Mouse (Mus musculus) heart, postnatal 25 days (tissue): ENCODE results near the gene Ifi27. TPM values are rescaled to one million over a fixed set of nuclear protein-coding genes. Genes with fewer than 3 reads are reported as not detected.
"Not testable (repeated sequence)": the region's sequence is repeated elsewhere in the genome, so short reads cannot be mapped to it uniquely, and the experiment has no call there.

Experiments used
- DNase-seq: peaks from one replicate; pipeline ENCODE4 v3.0.0; 2022; ENCODE audit warnings: low spot score
- intact Hi-C: fragments of 180-260 bp; cut with DNase I; formaldehyde crosslinking; loops from one replicate; pipeline ENCODE4 v1.15.1; 2025
- total RNA-seq, 2 experiments: library from RNA; stranded (reverse); gene quantifications; 2 replicates each; pipeline ENCODE4 v1.2.3; 2021

The Ifi27 gene
- total RNA-seq, 2 experiments from 2014 or later: 56.3 to 68.1 TPM

DNA sequence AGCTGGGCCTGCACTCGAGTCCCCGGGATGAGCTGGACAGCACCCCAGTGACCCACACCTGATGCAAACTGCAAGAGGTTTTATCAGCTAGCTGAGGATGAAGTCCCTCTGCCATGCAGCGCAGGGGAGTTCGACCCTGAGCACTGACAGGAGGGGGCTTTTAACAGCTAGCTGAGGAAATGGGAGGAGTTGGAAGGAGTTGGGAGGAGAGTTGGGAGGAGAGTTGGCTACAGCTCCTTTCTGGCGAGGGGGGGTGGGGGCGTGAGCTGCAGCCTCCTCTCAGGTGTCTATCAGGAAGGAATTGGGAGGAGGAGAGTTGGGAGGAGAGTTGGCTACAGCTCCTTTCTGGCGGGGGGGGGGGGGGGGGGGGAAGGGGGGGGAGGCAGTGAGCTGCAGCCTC, 10.2 kb downstream of the Ifi27 start:
- intact Hi-C loops, DNase-seq: not testable (repeated sequence)

DNA sequence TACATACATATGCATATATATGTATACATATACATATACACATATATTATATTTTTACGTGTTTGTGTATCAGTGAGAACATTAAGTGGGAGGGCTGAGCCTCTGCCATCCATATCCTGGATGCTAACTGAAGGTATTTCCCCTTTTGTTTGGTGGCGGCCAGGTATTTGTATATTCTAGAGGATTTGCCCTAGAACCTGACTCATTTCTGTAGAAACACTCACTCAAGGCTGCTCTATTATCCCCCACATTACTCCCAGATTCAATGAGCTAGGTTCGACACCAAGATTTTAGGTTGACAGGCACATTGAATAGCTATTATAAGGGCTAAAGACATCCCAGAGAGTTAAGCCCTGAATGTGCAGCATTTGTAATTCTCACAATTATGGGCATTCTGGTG, 11.0 kb downstream of the Ifi27 start:
- intact Hi-C loops: loop anchor here (5.0 kb wide), 1 partner anchor 37 kb away; no protein-coding TSS in a partner anchor
- no peak for DNase-seq

DNA sequence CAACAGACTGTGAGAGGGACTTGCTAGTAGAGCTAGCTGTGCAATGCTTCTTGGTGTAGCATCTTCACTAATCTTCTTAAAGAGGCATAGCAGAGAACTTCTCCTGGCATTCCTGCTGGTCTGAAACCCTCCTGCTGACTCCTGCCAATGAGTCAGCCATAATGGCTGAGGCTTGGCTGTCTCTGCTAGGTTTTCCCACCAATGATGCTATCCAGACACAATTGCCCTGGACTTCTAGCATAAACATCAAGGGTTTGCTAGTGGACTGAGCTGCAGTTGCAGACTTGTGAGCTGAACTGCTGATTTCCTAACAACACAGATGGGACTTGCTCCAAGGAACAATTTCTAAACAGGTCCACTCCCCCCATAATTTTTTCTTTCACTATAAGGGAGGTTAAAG, 19.4 kb downstream of the Ifi27 start:
- intact Hi-C loops: no loop called here
- DNase-seq: no peak

DNA sequence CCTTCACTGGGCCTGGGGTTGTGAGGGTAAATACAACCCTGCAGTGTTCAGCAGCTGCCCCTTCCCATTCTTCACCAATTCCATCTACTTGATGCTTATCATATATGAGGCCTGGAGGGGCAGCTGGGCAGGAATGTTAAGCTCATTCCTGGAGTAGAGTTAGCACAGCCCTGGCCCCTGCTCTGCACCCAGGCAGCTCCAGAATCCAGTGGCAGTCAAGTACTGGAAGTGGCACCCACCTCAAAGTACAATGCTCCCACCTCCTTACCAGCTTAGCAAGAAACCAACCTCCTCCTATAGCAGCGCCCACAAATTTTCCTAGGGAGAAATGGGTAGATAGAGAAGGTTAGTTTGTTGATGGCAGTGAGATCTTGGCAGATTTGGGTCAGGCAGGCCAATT, 22.7 kb downstream of the Ifi27 start:
- DNase-seq, intact Hi-C loops: not testable (repeated sequence)

DNA sequence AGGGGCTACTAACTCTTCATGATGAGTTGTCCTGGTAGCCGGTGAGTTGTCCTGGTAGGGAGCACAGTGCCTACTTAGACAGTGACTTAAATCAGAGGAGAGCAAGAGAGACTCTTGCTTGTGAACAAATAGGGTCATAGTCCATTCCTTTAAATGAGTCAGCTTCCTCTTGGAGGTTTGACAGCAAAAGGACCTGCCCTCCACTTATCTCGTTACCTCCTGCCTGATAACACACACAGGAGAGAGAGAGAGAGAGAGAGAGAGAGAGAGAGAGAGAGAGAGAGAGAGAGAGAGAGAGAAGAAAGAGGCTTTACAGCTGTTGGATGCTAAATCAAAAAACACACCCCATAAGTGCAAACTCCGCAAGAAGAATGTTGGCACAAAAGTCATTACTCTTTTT, 23.1 kb downstream of the Ifi27 start, which contains the start of gene Ifi27l2b:
Gene Ifi27l2b (minus strand): TSS at position 84 of the 400 bp plus-strand sequence.
- intact Hi-C loops: no loop called here
- DNase-seq: no peak

DNA sequence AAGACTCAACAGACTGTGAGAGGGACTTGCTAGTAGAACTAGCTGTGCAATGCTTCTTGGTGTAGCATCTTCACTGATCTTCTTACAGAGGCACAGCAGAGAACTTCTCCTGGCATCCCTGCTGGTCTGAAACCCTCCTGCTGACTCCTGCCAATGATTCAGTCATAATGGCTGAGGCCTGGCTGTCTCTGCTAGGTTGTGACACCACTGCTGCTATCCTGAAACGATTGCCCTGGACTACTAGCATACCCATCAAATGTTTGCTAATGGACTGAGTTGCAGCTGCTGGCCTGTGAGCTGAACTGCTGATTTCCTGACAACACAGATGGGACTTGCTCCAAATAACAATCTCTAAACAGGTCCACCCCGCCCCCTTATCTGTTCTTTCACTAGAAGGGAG, 40.5 kb downstream of the Ifi27 start:
- no peak for DNase-seq
- intact Hi-C loops: no loop called here

DNA sequence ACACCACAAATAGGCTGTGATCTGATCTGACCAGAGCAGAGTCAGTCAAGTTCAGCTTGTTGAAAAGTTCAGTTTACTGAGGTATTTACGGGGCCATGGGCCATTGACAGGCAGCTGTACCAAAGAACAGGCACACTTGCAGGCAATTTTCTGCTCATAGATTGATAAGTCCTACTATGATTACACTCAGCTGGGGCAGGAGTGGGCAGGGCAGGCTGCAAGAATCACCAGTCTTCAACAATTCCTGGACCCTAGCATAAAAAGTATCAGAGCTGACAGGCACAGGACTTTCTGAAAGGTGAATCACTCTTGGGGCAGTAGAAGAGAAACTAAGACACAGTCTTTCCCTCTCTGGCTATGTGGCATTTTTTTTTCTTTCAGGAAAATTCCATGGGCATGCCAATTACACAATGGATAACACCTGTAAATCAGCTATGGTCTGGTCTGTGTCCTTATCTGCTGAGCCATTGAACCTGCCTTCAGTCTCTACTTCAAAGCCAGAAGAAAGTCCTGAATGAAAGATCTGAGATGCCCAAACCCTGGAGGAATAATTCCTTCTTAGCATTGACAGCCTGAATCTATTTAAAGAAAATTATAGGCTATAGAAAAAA, 42.9 kb downstream of the Ifi27 start:
- intact Hi-C loops: no loop called here
- no peak for DNase-seq

DNA sequence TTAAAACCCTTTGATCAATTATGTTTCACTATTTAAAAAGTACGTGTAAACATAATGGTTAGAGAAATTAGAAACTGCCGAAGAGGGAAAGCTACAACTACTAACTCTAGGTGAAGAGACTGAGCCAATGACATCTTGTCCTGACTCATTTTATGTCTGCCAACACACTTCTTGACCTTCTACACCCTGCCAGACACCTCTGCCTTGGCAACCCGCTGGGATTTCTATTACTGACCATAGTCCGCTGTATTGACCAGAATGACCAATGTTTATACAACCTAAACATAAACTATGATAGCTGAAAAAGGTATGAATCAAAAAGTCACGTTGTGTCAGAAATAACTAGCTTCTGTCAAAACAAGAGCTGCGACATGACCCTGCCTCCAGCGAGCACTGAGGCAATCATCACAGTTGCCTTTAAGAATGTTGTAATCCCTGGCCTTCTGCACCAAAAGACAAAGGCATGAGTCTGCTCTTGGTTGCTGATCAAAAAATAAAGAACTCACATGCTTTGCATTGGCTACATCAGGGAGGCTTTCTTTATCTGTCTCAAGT, 43.5 kb downstream of the Ifi27 start:
- intact Hi-C loops: no loop called here
- DNase-seq: no peak

DNA sequence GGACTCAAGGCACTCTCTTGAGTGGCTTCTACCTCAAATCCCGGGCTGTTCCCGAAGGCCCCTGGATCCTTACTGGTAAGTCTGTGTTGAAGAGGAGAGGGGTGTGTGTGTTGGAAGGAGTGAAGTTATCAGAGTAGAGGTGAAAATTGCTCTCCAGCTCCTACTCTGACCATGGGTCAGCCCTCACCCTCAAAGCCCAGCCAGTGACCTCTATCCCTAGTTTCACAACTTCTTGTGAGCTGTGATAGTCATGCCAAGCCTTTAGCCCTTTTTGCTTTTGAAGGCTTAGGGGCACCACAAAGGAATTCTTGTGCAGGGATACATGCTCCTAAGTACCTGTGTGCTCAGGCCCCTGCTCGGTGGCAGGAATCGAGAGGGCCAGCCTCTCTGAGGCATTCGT, 47.7 kb downstream of the Ifi27 start:
- intact Hi-C loops: loop anchor here (5.0 kb wide), 1 partner anchor 34 kb away; no protein-coding TSS in a partner anchor
- DNase-seq: no peak

DNA sequence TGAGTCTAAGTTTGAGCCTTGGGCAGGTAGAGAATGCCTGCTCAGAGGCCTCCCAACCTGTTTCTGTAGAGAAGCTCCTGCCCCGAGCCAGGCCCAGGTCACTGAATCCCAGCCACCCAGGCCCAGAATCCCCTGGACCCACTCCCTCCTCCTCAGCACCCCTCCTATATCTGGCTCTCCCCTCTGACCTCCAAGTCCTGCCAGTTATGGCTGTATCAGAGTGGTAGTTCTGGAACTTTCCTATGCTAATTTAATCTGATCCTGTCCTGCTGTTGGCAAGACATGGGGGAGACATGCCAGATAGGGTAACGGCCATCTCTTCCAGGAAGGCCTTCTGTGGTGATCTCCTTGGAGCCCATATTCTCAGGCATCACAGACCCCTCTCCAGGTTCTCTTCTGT, 48.8 kb downstream of the Ifi27 start:
- intact Hi-C loops: loop anchor here (5.0 kb wide), 1 partner anchor 35 kb away; no protein-coding TSS in a partner anchor
- DNase-seq: no peak

DNA sequence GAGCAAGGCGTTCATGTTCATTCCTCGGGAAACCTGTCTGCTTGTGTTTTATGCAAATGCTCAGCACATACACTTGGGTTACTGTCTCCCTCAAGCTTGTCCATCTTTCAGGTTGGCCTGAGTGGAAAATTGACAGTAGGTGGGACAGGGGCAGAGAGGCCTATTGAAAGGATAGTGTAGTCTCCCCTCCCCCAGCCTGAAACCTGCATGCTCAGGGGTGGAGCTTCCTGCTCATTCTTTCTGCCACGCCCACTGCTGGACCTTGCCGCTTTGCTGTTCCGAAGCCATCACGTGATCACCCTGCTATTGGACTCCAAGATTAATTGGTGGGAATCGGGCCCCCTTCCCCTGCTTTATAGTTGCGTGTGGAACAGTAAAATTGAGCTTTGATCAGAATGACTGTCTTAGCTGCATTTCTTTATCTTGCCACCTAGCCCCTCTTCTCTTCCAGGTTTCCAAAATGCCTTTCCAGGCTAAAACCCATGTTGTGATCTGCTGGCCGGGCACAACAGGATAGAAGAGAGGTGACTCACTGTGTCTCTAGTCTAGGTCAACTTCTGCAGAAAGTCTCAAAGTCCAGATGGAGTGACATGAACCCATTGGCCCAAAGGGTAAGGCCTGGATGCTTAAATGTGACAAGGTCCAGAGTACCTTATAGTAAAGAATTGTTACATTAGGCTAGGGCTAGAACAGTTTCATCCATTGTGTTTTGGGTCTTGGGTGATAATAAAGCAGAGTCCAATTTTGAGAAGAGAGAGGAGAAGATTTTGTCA, 50.4 kb downstream of the Ifi27 start:
- intact Hi-C loops: loop anchor here (5.0 kb wide), 1 partner anchor 37 kb away; no protein-coding TSS in a partner anchor
- DNase-seq: not testable (repeated sequence)

DNA sequence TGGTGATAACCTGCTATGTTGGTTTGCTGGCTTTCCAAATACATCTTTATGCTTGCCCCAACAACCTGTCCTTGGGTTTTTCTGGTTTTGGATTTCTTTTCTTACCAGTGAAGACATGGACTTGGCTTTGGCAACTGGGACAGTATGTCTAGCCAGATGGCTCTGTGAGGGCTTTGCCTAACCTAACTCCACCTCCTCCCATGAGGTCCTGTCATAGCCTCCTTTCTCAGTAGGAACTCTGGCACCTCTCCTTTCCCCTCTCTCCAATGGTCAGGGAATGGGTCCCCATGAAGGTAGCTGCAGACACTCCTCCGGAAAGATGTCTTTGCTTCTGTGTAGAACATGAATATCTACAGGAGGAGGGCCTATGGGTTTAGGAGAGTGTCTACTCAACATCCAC, 52.7 kb downstream of the Ifi27 start:
- intact Hi-C loops: no loop called here
- peak; percentile 46 for DNase-seq

DNA sequence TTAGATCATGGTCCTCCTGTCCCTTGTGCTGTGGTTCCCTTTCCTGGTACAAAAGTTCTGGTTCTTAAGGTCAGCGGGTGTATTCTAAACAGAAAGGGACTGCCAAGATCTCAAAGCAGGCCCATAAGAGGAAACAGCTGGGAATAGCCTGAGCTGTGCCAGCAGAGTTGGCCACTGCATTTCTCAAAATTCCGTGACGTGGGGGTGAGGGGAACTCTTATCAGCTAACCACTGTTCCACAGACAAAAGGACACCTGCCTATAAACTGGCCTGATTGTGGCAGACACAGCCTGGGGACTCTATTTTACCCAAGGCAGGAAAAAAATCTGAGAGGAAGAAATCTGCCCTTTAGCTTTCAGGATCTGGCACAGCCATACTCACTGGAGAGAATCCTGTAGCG, 53.3 kb downstream of the Ifi27 start:
- intact Hi-C loops: no loop called here

DNA sequence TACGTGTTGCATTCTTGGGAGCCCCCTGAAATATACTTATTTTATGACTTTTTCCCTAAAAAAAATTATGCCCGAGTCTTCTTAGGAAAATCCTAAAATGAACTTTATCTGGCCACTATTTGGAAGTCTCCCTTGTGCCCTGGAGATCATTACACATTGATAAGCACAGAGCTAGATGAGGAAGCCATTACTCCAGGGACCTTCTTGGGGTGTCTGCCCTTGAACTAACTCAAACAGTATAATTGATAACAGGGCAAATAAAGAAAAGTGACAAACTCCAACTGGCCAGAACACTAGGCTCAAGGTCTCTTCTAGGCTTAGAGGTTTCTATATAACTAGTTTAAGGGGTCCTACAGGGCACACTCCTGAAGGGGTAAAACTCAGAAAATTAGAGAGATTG, 53.7 kb downstream of the Ifi27 start:
- intact Hi-C loops: no loop called here
- no peak for DNase-seq

More for the DNA sequence above, 53.3 kb downstream of the Ifi27 start:
- peak; percentile 66 for DNase-seq

Other genes starting within 250 kb of the Ifi27 start
- gene Prima1, start 192.1 kb upstream of the Ifi27 start, total RNA-seq: under 1 TPM; 0.31 to 0.47 TPM
- not detected for gene Fam181a, start 123.2 kb upstream of the Ifi27 start, total RNA-seq
- gene Asb2, start 78.2 kb upstream of the Ifi27 start, total RNA-seq: 100 to 1,000 TPM; 497 to 569 TPM
- gene Otub2, start 45.5 kb upstream of the Ifi27 start, total RNA-seq: 1 to 10 TPM; 4.4 to 4.9 TPM
- 1 to 10 TPM; 1.2 to 1.3 TPM for gene 9330161L09Rik, start 26.4 kb upstream of the Ifi27 start, total RNA-seq
- 10 to 100 TPM; 72.1 to 75.9 TPM for gene Ddx24, start 8.4 kb upstream of the Ifi27 start, total RNA-seq
- gene Ifi27l2a, start 9.5 kb downstream of the Ifi27 start, total RNA-seq: 10 to 100 TPM; 18.2 to 31.0 TPM
- gene Ifi27l2b, start 23.0 kb downstream of the Ifi27 start, total RNA-seq: under 1 TPM in 1 of 2 experiments, not detected in 1; 0.23 TPM
- gene Ppp4r4, start 98.1 kb downstream of the Ifi27 start, total RNA-seq: under 1 TPM; 0.39 to 0.45 TPM
- gene Serpina10, start 197.2 kb downstream of the Ifi27 start, total RNA-seq: not detected
- not detected for gene Serpina6, start 223.0 kb downstream of the Ifi27 start, total RNA-seq
- not detected for gene Serpina16, start 241.9 kb downstream of the Ifi27 start, total RNA-seq